In genomic region chr19:46622659-46623193, GRCm38 (mm10) we compare ENCODE assay signal across 8 mouse cellular contexts. TPM values are rescaled to one million over a fixed set of nuclear protein-coding genes. Genes with fewer than 3 reads are reported as not detected.
DNase-seq lines count a peak whose midpoint lies in the region; ATAC-seq and TF ChIP-seq lines count a peak whose summit lies in the region.
"Had no signal": no experiment of that assay in that cellular context is flagged by ENCODE, and none has a peak within 500 bp of the region (broad histone marks: within the 10 kb centered on the region; RNA-seq: fewer than 3 reads in every experiment).

No protein-coding gene starts in this region.

- WGBS in lung, embryonic 14.5 days = 21% methylated on average over 12 of the region's 12 CpGs
- WGBS in forebrain, embryonic 14.5 days = 40% methylated on average over 12 of the region's 12 CpGs
- 28% methylated on average over 12 of the region's 12 CpGs for WGBS in limb, embryonic 15.5 days
- 24% methylated on average over 12 of the region's 12 CpGs for WGBS in stomach, embryonic 15.5 days

- no peak for TF ChIP-seq CTCF in lung, embryonic 14.5 days (IDR thresholded peaks at IDR 0.05; ENCODE audit: low read depth)

- peak overlapping the region; percentile 54 for H3K9ac ChIP-seq in lung, embryonic 14.5 days
- peak overlapping the region; percentile 29; the same call in 1 of the 2 replicates for H3K9ac ChIP-seq in forebrain, embryonic 14.5 days (ENCODE audit: low read length)
- no peak overlapping the region for H3K9ac ChIP-seq in limb, embryonic 15.5 days
- H3K9ac ChIP-seq in stomach, embryonic 15.5 days = no peak overlapping the region

- H3K9me3 ChIP-seq in lung, embryonic 14.5 days (ENCODE audit: low read depth, low read length) = no peaks in the 10 kb centered on the region
- H3K9me3 ChIP-seq in forebrain, embryonic 14.5 days (replicated peaks; ENCODE audit: control insufficient read depth, low read length) = no peaks in the 10 kb centered on the region
- H3K9me3 ChIP-seq in limb, embryonic 15.5 days = no peaks in the 10 kb centered on the region
- no peaks in the 10 kb centered on the region for H3K9me3 ChIP-seq in stomach, embryonic 15.5 days

- no peaks in the 10 kb centered on the region for H3K27me3 ChIP-seq in lung, embryonic 14.5 days (ENCODE audit: insufficient read depth, low read length)
- no peaks in the 10 kb centered on the region for H3K27me3 ChIP-seq in forebrain, embryonic 14.5 days (replicated peaks; ENCODE audit: control insufficient read depth, insufficient read depth, low read length)
- H3K27me3 ChIP-seq in limb, embryonic 15.5 days = no peaks in the 10 kb centered on the region
- no peaks in the 10 kb centered on the region for H3K27me3 ChIP-seq in stomach, embryonic 15.5 days (replicated peaks)

- ATAC-seq in lung, embryonic 14.5 days (ENCODE audit: insufficient read depth) = no peak
- no peak for ATAC-seq in forebrain, embryonic 14.5 days
- no peak; the same call in 1 of the 2 replicates for ATAC-seq in limb, embryonic 15.5 days (ENCODE audit: insufficient number of reproducible peaks, low FRiP score, low TSS enrichment, low read depth)
- no peak for ATAC-seq in stomach, embryonic 15.5 days (ENCODE audit: insufficient read depth, low FRiP score, low read depth)

- peaks cover 61% of the 10 kb centered on the region for H3K4me1 ChIP-seq in lung, embryonic 14.5 days (ENCODE audit: insufficient read depth)
- peaks cover 13% of the 10 kb centered on the region for H3K4me1 ChIP-seq in forebrain, embryonic 14.5 days (ENCODE audit: control insufficient read depth, insufficient read depth, low read length)
- H3K4me1 ChIP-seq in limb, embryonic 15.5 days = peaks cover 65% of the 10 kb centered on the region
- H3K4me1 ChIP-seq in stomach, embryonic 15.5 days = peaks cover 57% of the 10 kb centered on the region

- 0 out of 2 replicates have a peak, but pooled peaks cover 7% of the 10 kb centered on the region for H3K36me3 ChIP-seq in lung, embryonic 14.5 days (ENCODE audit: insufficient read depth)
- H3K36me3 ChIP-seq in forebrain, embryonic 14.5 days (ENCODE audit: control insufficient read depth, insufficient read depth, low read length) = peaks cover 5% of the 10 kb centered on the region; the same call in 1 of the 2 replicates
- peaks cover 11% of the 10 kb centered on the region; the same call in 1 of the 2 replicates for H3K36me3 ChIP-seq in limb, embryonic 15.5 days
- no peaks in the 10 kb centered on the region for H3K36me3 ChIP-seq in stomach, embryonic 15.5 days

- no peak for DNase-seq in lung, embryonic 14.5 days
- no peak for DNase-seq in lung, postnatal 4 days
- DNase-seq in forebrain, embryonic 14.5 days (ENCODE audit: low spot score) = no peak
- DNase-seq in embryo, embryonic 11 days = no peak
- DNase-seq in adrenal gland, postnatal 14 days = no peak
- DNase-seq: cerebellum, adult 8-10 months had no signal

- H3K27ac ChIP-seq in lung, embryonic 14.5 days (ENCODE audit: low read depth) = peak overlapping the region; percentile 92
- no peak overlapping the region for H3K27ac ChIP-seq in forebrain, embryonic 14.5 days (ENCODE audit: low read depth, low read length)
- peak overlapping the region; percentile 83 for H3K27ac ChIP-seq in limb, embryonic 15.5 days
- H3K27ac ChIP-seq in stomach, embryonic 15.5 days = peak overlapping the region; percentile 84

- peak overlapping the region; percentile 39 for H3K4me3 ChIP-seq in lung, embryonic 14.5 days (ENCODE audit: low read depth, low read length)
- no peak overlapping the region for H3K4me3 ChIP-seq in forebrain, embryonic 14.5 days (ENCODE audit: low read depth, low read length)
- peak overlapping the region; percentile 34 for H3K4me3 ChIP-seq in limb, embryonic 15.5 days
- peak overlapping the region; percentile 37 for H3K4me3 ChIP-seq in stomach, embryonic 15.5 days (replicated peaks)

- peak overlapping the region; percentile 73 for H3K4me2 ChIP-seq in lung, embryonic 14.5 days
- peak overlapping the region; percentile 18; the same call in 1 of the 2 replicates for H3K4me2 ChIP-seq in forebrain, embryonic 14.5 days (ENCODE audit: low read length)
- H3K4me2 ChIP-seq in limb, embryonic 15.5 days = peak overlapping the region; percentile 44
- peak overlapping the region; percentile 62 for H3K4me2 ChIP-seq in stomach, embryonic 15.5 days

RNA-seq across cellular contexts. Expression of gene Wbp1l, which starts 23.8 kb away (rescaled TPM):
- 40.8 and 43.1 TPM in 2 replicates for polyA plus RNA-seq in lung, embryonic 14.5 days (2014; fragmentation: Nextera tagmentation; extraction: Ambion mirVana)
- 23.6 and 25.5 TPM in 2 replicates for polyA plus RNA-seq in forebrain, embryonic 14.5 days (2014; fragmentation: Nextera tagmentation; extraction: Ambion mirVana)
- 53.4 and 59.3 TPM in 2 replicates for polyA plus RNA-seq in limb, embryonic 15.5 days (2015; fragmentation: Nextera tagmentation; extraction: Ambion mirVana)
- 40.4 and 42.8 TPM in 2 replicates for polyA plus RNA-seq in stomach, embryonic 15.5 days (2015; fragmentation: Nextera tagmentation; extraction: Ambion mirVana)
- 132 and 137 TPM in 2 replicates for total RNA-seq in adrenal gland, postnatal 14 days (2021)

RNA-seq across cellular contexts. Expression of gene Sfxn2, which starts 49.6 kb away (rescaled TPM):
- polyA plus RNA-seq in lung, embryonic 14.5 days (2014; fragmentation: Nextera tagmentation; extraction: Ambion mirVana) = 22.2 and 24.9 TPM in 2 replicates
- polyA plus RNA-seq in forebrain, embryonic 14.5 days (2014; fragmentation: Nextera tagmentation; extraction: Ambion mirVana) = 6.8 and 8.0 TPM in 2 replicates
- polyA plus RNA-seq in limb, embryonic 15.5 days (2015; fragmentation: Nextera tagmentation; extraction: Ambion mirVana) = 22.3 and 23.5 TPM in 2 replicates
- polyA plus RNA-seq in stomach, embryonic 15.5 days (2015; fragmentation: Nextera tagmentation; extraction: Ambion mirVana) = 21.9 and 23.8 TPM in 2 replicates
- total RNA-seq in adrenal gland, postnatal 14 days (2021) = 11.5 and 12.7 TPM in 2 replicates

RNA-seq across cellular contexts. Expression of gene Arl3, which starts 49.7 kb away (rescaled TPM):
- 78.6 and 85.4 TPM in 2 replicates for polyA plus RNA-seq in lung, embryonic 14.5 days (2014; fragmentation: Nextera tagmentation; extraction: Ambion mirVana)
- 159 and 164 TPM in 2 replicates for polyA plus RNA-seq in forebrain, embryonic 14.5 days (2014; fragmentation: Nextera tagmentation; extraction: Ambion mirVana)
- polyA plus RNA-seq in limb, embryonic 15.5 days (2015; fragmentation: Nextera tagmentation; extraction: Ambion mirVana) = 127 and 138 TPM in 2 replicates
- 98.2 and 103 TPM in 2 replicates for polyA plus RNA-seq in stomach, embryonic 15.5 days (2015; fragmentation: Nextera tagmentation; extraction: Ambion mirVana)
- total RNA-seq in adrenal gland, postnatal 14 days (2021) = 57.0 and 60.7 TPM in 2 replicates

RNA-seq across cellular contexts. Expression of gene Cyp17a1, which starts 50.2 kb away (rescaled TPM):
- not detected in 2 replicates for polyA plus RNA-seq in lung, embryonic 14.5 days (2014; fragmentation: Nextera tagmentation; extraction: Ambion mirVana)
- polyA plus RNA-seq in forebrain, embryonic 14.5 days (2014; fragmentation: Nextera tagmentation; extraction: Ambion mirVana) = not detected in 2 replicates
- 1.9 and 2.7 TPM in 2 replicates for polyA plus RNA-seq in limb, embryonic 15.5 days (2015; fragmentation: Nextera tagmentation; extraction: Ambion mirVana)
- not detected in 2 replicates for polyA plus RNA-seq in stomach, embryonic 15.5 days (2015; fragmentation: Nextera tagmentation; extraction: Ambion mirVana)
- total RNA-seq in adrenal gland, postnatal 14 days (2021) = 10.6 and 12.0 TPM in 2 replicates

Comparison
In these comparisons a context has a peak if more than half of its experiments do, and no peak if none do; other contexts are left out.
1. H3K4me2 ChIP-seq: peak in every context shown above with its lines; median percentile 73 in lung, embryonic 14.5 days; 62 in stomach, embryonic 15.5 days; 44 in limb, embryonic 15.5 days; 18 in forebrain, embryonic 14.5 days.
2. H3K9ac ChIP-seq: peak in lung, embryonic 14.5 days (single experiment) and forebrain, embryonic 14.5 days (single experiment); none in limb, embryonic 15.5 days (single experiment) and stomach, embryonic 15.5 days (single experiment).